Mouse (Mus musculus): ENCODE measurements around the gene Elmo1.

DNA sequence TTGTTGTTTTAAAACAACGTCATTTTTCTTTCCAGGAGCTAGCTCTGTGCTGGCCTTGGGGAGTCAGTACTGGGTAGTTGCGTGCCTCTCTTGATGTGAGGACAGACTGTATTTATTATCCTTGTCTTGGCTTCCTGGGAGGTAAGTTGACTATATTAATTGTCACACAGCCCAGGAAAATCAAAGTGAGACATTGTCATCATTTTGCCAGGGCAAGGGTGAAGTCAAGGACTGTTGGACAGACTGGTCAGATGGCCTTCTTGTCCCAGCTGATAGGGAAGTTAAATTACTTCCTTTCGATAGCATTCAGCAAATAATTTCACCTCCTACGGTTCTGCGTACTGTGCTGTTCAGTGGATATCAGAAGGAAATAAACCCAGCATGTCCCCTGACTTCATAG, 67.1 kb downstream of the Elmo1 start:
- no peak for TF ChIP-seq POLR2A (IDR thresholded peaks at IDR 0.05; ENCODE audit: insufficient read depth, low read depth, low read length)
- no peak for TF ChIP-seq CTCF (IDR thresholded peaks at IDR 0.05; ENCODE audit: insufficient read depth, low read depth, low read length)

Measured in olfactory bulb, adult 2 months (tissue).